ENCODE assay signal across 26 mouse cellular contexts in the genomic region with DNA sequence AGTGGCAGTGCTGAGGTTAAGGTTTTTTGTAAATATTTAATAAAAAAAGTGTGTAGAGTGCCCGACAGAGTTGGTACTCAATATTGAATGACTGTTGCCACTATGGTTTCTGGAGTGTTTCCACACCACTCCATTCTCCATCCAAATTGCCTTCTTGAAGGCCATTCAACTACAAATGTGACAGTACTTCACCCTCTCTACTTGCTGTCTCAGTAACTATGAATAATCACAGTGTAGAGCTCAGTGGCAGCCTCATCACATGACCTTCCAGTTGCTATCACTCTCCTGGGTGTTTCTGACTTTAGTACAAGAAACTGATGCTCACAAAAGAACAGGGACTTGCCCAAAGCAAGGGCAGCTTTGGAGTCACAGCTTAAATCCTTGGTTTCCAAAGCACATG. TPM values are rescaled to one million over a fixed set of nuclear protein-coding genes. Genes with fewer than 3 reads are reported as not detected.
DNase-seq lines count a peak whose midpoint lies in the region; ATAC-seq and TF ChIP-seq lines count a peak whose summit lies in the region.
"Had no signal": no experiment of that assay in that cellular context is flagged by ENCODE, and none has a peak within 500 bp of the region (broad histone marks: within the 10 kb centered on the region; RNA-seq: fewer than 3 reads in every experiment).

No protein-coding gene starts in this region.

- no peak overlapping the region for H3K4me2 ChIP-seq in midbrain, embryonic 11.5 days
- H3K4me2 ChIP-seq: forebrain, embryonic 13.5 days; heart, embryonic 12.5 days; heart, embryonic 15.5 days; hindbrain, embryonic 13.5 days had no signal

- no peak overlapping the region for H3ac ChIP-seq in C2C12 (ENCODE audit: control insufficient read depth, insufficient read length, low read depth)

- DNase-seq in lung, adult 18-20 months = peak; percentile 17 to 50
- no peak for DNase-seq in lung, postnatal 14 days
- peak; percentile 51 for DNase-seq in lung, postnatal 25 days (ENCODE audit: low spot score)
- DNase-seq in cerebellum, postnatal 14 days = no peak
- DNase-seq in midbrain, embryonic 11.5 days (ENCODE audit: low spot score, missing footprints) = no peak
- DNase-seq: adrenal gland, adult 2 months; adrenal gland, postnatal 14 days; B cell, adult 2 months; cerebellum, adult 11 months; cerebellum, adult 2 months; cerebellum, adult 9-11 months; cerebellum, postnatal 36 days; gastrocnemius, postnatal 10 days; gastrocnemius, postnatal 36 days; heart, postnatal 10 days; heart, postnatal 36 days had no signal

- H3K79me2 ChIP-seq in C2C12 (ENCODE audit: control insufficient read depth, insufficient read depth) = no peaks in the 10 kb centered on the region

- no peak overlapping the region for H3K4me3 ChIP-seq in C2C12 (ENCODE audit: insufficient read depth, poor library complexity, severe bottlenecking)
- H3K4me3 ChIP-seq in midbrain, embryonic 11.5 days (ENCODE audit: low read depth, low read length) = no peak overlapping the region
- H3K4me3 ChIP-seq: forebrain, embryonic 10.5 days; forebrain, embryonic 13.5 days; heart, embryonic 12.5 days; heart, embryonic 15.5 days; hindbrain, embryonic 10.5 days; hindbrain, embryonic 13.5 days had no signal

- no peaks in the 10 kb centered on the region for H3K9me3 ChIP-seq in midbrain, embryonic 11.5 days (ENCODE audit: control insufficient read depth, low read length)
- H3K9me3 ChIP-seq: forebrain, embryonic 10.5 days; forebrain, embryonic 13.5 days; heart, embryonic 12.5 days; heart, embryonic 15.5 days; hindbrain, embryonic 10.5 days; hindbrain, embryonic 13.5 days had no signal

- 90% methylated on average over 1 of the region's 1 CpGs for WGBS in midbrain, embryonic 11.5 days

- H3K9ac ChIP-seq in midbrain, embryonic 11.5 days (ENCODE audit: low read length) = no peak overlapping the region
- H3K9ac ChIP-seq: forebrain, embryonic 13.5 days; heart, embryonic 12.5 days; heart, embryonic 15.5 days; hindbrain, embryonic 13.5 days had no signal

- no peaks in the 10 kb centered on the region for H3K36me3 ChIP-seq in C2C12 (ENCODE audit: control insufficient read depth, insufficient read depth)
- no peaks in the 10 kb centered on the region for H3K36me3 ChIP-seq in midbrain, embryonic 11.5 days (ENCODE audit: control insufficient read depth, insufficient read depth, low read length)
- H3K36me3 ChIP-seq: forebrain, embryonic 10.5 days; heart, embryonic 12.5 days; heart, embryonic 15.5 days; hindbrain, embryonic 10.5 days; hindbrain, embryonic 13.5 days had no signal

- ATAC-seq in midbrain, embryonic 11.5 days (ENCODE audit: low FRiP score) = no peak
- ATAC-seq: CD4-positive, CD25-positive, alpha-beta regulatory T cell, adult 4 months; forebrain, embryonic 13.5 days; forebrain, embryonic 16.5 days; hindbrain, embryonic 16.5 days had no signal

- H3K79me3 ChIP-seq in C2C12 (ENCODE audit: low read depth) = no peaks in the 10 kb centered on the region

- no peaks in the 10 kb centered on the region for H3K27me3 ChIP-seq in C2C12 (ENCODE audit: control insufficient read depth, insufficient read depth, insufficient read length)
- no peaks in the 10 kb centered on the region for H3K27me3 ChIP-seq in midbrain, embryonic 11.5 days (ENCODE audit: control insufficient read depth, insufficient read depth, low read length)
- H3K27me3 ChIP-seq: forebrain, embryonic 13.5 days; heart, embryonic 12.5 days; hindbrain, embryonic 13.5 days had no signal

- no peak for TF ChIP-seq CTCF in C2C12 (IDR thresholded peaks at IDR 0.05; ENCODE audit: control insufficient read depth, insufficient read depth, insufficient read length)

- no peak overlapping the region for H3K27ac ChIP-seq in midbrain, embryonic 11.5 days (ENCODE audit: low read depth, low read length)
- H3K27ac ChIP-seq: forebrain, embryonic 10.5 days; forebrain, embryonic 13.5 days; heart, embryonic 15.5 days; hindbrain, embryonic 10.5 days; hindbrain, embryonic 13.5 days had no signal

- H3K4me1 ChIP-seq in midbrain, embryonic 11.5 days (ENCODE audit: control insufficient read depth, insufficient read depth, low read length) = no peaks in the 10 kb centered on the region
- H3K4me1 ChIP-seq: forebrain, embryonic 13.5 days; hindbrain, embryonic 10.5 days; hindbrain, embryonic 13.5 days had no signal

TF ChIP-seq in C2C12, 6 proteins besides CTCF, POLR2A, EP300 and RAD21:
- TF ChIP-seq MYOG (IDR thresholded peaks at IDR 0.05; ENCODE audit: control insufficient read depth, extremely low read depth, insufficient read length) = no peak
- peak; percentile 49 for TF ChIP-seq USF1 (IDR thresholded peaks at IDR 0.05; ENCODE audit: low read depth)
TF ChIP-seq in C2C12: peak in this region for 1.

RNA-seq across cellular contexts. Expression of a gene that starts 19.6 kb away (rescaled TPM):
- 72.1 TPM for polyA plus RNA-seq in C2C12 (2012; fragmentation: generic; extraction: Trizol)
- 127 and 132 TPM in 2 replicates for polyA plus RNA-seq in midbrain, embryonic 11.5 days (2014; fragmentation: Nextera tagmentation; extraction: Ambion mirVana)

RNA-seq across cellular contexts. Expression of a gene that starts 44.3 kb away (rescaled TPM):
- 169 TPM for polyA plus RNA-seq in C2C12 (2012; fragmentation: generic; extraction: Trizol)
- polyA plus RNA-seq in midbrain, embryonic 11.5 days (2014; fragmentation: Nextera tagmentation; extraction: Ambion mirVana) = 4.6 and 5.7 TPM in 2 replicates

Comparison
In these comparisons a context has a peak if more than half of its experiments do, and no peak if none do; other contexts are left out.
1. DNase-seq: peak in lung, adult 18-20 months (2 of 2) and lung, postnatal 25 days (single experiment); none in lung, postnatal 14 days (single experiment), cerebellum, postnatal 14 days (0 of 2) and midbrain, embryonic 11.5 days (single experiment).
2. RNA of a gene that starts 44.3 kb away (polyA plus RNA-seq): 169 TPM in C2C12 (single experiment); 4.6 to 5.7 TPM in midbrain, embryonic 11.5 days; every median in the first group is over 10 times any median in the second.